Mouse (Mus musculus): ENCODE results near the gene Slc27a4.

Gene Slc27a4

DNA sequence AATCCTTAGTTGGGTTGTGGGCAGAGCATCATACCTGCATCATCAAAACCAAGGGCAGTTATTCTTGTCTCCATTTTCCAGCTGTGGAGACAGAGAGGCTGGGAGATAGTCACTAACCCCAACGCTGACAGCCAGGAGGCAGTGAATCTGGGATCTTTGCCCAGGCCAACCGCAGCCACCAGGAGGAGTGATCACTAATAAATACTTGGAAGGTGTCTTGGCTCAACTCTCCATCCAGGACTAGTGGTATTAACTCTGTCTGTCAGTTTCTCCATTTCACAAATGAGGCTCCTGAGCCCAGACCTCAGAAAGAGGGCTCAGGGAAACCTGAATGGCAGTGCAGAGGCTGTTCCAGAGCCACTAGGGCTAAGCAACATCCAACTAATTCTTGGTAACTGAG is 54.9 kb downstream of the Slc27a4 start:
- DNase-seq = no peak

DNA sequence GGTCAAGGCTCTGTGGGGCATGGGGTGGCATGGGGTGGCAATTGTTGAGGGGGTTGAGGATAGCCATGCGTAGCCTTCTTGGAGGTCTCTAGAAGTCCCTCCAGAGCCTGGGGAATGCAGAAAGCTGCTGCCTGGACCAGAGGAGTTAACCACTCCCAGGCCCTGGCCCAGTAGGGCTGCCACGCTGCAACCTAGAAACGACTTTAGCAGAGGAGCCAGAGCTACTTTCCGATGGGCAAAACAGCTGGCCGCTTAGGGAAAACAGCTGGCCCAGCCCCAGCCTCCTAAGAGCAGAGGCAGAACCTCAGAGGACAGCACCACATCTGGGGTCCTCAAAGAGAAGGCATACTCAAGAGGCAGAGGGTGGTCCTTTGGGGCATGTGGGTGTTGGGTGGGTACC is 55.5 kb downstream of the Slc27a4 start:
- DNase-seq = no peak

DNA sequence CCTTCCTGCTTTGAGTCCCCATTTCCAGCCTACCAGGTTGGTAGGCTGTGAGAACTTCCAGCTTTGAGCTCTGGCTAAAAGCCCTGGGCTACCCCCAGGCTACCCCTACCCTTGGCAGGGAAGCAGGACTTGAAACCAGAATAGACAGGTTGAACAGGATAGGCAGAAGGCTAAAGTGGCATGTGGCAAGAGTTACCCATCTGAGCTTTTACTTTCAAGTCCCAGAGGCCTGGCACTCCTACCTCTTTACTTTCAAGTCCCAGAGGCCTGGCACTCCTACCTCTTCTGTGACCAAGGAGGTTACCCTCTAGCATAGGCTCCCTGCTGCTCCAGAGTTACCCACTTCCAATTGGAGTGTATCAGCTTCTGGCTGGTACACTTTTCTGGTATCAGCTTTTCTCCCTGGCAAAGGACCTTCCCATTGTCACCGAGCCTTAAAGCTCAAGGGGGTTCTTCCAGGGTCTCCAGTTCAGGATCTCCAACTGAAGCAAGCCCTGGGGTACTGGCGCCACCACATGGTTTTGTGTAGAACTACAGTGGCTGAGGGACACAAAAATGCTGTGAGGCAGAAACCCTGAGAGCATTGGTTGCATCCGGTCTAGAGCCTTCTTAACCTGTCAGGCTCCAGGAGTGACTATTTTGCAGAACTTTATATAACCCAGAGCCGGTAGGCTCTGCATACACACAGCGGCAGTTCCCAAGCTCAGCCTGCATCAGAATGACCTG is 56.5 kb downstream of the Slc27a4 start:
- DNase-seq = no peak

DNA sequence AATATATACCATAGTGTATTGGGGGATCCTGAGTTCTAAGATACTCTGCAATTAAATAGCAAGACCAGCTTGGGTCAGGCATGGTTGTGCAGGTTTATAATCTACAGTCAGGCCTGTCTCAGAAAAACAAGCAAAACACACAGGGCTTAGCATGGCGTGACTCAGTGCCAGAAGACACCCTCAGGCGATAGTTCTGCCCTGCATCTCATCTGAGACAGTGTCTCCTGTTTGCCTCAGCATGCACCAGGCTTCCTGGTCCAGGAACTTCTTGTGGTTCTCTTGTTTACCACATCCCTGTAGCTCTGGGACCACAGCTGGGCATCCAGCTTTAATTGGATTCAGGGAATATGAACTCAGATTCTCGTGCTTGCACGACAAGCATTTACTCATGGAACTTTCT is 62.7 kb downstream of the Slc27a4 start:
- DNase-seq = no peak

Data from cerebellum, adult 9-10 months (tissue).